Mouse (Mus musculus): Measurements from ENCODE around the gene Arrb1. TPM values are rescaled to one million over a fixed set of nuclear protein-coding genes. Genes with fewer than 3 reads are reported as not detected.
A peak's percentile ranks its signal among the peaks of the same experiment; 100 is the strongest.

The Arrb1 gene
- polyA plus RNA-seq, 1 experiment: 63.2 TPM

GRCm38 (mm10) chr7:99555862-99556261, 20.6 kb downstream of the Arrb1 start:
- DNase-seq (ENCODE audit: low read depth): peak; percentile 60
- TF ChIP-seq CTCF (IDR thresholded peaks at IDR 0.05; ENCODE audit: borderline replicate concordance, extremely low read depth, insufficient read depth, insufficient read length) (peak; percentile 71), POLR2A (IDR thresholded peaks at IDR 0.05; ENCODE audit: borderline replicate concordance, extremely low read depth, insufficient read depth, insufficient read length, poor library complexity, severe bottlenecking) (no peak)

- DNase-seq (ENCODE audit: low read depth): peak; percentile 76
- TF ChIP-seq CTCF (IDR thresholded peaks at IDR 0.05; ENCODE audit: borderline replicate concordance, extremely low read depth, insufficient read depth, insufficient read length) (no peak), POLR2A (IDR thresholded peaks at IDR 0.05; ENCODE audit: borderline replicate concordance, extremely low read depth, insufficient read depth, insufficient read length, poor library complexity, severe bottlenecking) (no peak)
These were observed 23.8 kb downstream of the Arrb1 start for GRCm38 (mm10) chr7:99559091-99559490.

DNA sequence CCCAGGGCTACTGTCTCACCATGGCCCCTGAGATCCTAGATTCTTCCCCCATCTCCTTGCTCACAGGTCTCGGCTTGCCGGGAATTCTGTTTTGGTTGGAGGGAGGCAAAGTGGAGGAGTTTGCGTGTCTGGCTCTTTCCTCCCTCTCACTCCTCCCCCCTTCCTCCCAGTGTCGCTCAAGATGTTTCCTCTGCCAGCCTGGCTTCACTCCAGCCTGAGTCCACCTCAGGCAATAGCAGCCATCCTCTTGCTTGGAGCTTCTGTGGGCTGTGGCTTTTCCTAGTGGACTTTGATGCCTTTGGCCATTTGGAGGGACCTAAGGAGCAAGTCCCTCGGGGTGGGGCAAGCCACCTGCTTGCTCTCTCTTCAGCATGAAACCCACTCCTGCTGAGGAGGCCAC, 27.2 kb downstream of the Arrb1 start:
- DNase-seq (ENCODE audit: low read depth): peak; percentile 69
- TF ChIP-seq POLR2A (IDR thresholded peaks at IDR 0.05; ENCODE audit: borderline replicate concordance, extremely low read depth, insufficient read depth, insufficient read length, poor library complexity, severe bottlenecking) (no peak), CTCF (IDR thresholded peaks at IDR 0.05; ENCODE audit: borderline replicate concordance, extremely low read depth, insufficient read depth, insufficient read length) (no peak)

DNA sequence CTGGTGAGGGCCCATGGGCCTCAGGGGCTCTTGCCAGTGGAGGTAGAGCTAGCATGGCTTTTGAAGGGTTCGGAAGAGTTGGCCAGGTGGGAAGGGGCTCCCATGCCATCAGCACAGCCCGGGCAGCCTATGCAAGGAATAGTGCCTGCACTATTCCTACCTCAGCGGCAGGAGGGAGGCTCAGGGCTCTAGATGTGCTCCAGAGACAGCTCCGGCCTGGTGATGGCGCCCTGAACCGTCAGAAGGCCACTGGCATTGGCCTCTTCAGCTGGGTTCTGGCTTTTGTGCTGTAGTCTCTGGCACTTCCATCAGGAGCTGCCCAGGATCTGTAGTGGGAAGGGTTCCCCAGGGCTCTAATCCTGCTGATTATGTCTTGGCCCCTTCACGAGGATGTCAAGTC, 28.0 kb downstream of the Arrb1 start:
- TF ChIP-seq CTCF (IDR thresholded peaks at IDR 0.05; ENCODE audit: borderline replicate concordance, extremely low read depth, insufficient read depth, insufficient read length) (no peak), POLR2A (IDR thresholded peaks at IDR 0.05; ENCODE audit: borderline replicate concordance, extremely low read depth, insufficient read depth, insufficient read length, poor library complexity, severe bottlenecking) (no peak)
- DNase-seq (ENCODE audit: low read depth): no peak

DNA sequence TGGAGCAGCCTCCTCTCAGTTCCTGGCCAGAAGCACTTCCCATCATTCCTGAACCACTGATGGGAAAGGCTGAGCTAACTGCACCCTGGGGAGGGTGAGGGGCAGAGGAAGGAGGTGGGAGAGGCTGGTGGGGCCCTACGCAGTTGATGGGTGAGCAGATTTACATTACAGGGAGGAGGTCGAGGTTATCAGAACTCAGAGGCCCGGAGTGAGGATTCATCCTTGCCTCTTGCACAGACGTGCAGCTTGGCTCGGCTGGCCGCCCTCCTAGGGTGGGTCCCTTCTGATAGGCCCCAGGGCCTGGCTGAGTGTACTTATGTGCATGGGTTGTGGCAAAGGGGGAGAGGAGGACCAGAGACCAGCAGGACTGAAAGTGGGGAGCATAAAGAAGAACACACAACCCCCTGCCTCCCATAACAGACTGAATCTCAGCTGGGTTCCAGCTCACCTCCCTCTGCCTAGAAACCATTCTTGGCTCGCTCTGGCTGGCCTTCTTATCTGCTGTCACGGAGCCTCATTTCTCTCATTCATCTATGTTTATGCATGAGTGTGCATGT, 30.1 kb downstream of the Arrb1 start:
- TF ChIP-seq CTCF (IDR thresholded peaks at IDR 0.05; ENCODE audit: borderline replicate concordance, extremely low read depth, insufficient read depth, insufficient read length): no peak
- no peak for TF ChIP-seq POLR2A (IDR thresholded peaks at IDR 0.05; ENCODE audit: borderline replicate concordance, extremely low read depth, insufficient read depth, insufficient read length, poor library complexity, severe bottlenecking)
- DNase-seq (ENCODE audit: low read depth): peak; percentile 63

DNA sequence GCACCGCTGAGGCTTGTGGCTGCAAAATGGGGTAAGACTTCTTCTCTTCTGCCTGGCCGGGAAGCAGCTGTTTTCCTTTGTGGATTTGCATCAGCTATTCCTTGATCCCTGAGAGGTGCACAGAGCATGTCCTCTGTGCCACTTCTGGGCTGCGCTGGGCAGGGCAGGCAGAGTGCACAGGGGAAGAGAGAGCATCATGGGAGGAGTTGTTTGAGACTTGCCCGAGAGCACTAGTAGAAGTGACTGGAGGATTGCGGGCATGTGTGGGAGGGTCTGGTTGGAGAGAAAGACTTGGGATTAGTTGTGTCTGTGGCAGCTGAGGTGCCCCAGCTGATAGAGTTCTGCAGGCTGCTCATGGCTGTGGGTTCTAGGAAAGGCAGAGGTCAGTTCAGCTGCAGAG, 35.4 kb downstream of the Arrb1 start:
- no peak for DNase-seq (ENCODE audit: low read depth)
- TF ChIP-seq POLR2A (IDR thresholded peaks at IDR 0.05; ENCODE audit: borderline replicate concordance, extremely low read depth, insufficient read depth, insufficient read length, poor library complexity, severe bottlenecking): no peak
- no peak for TF ChIP-seq CTCF (IDR thresholded peaks at IDR 0.05; ENCODE audit: borderline replicate concordance, extremely low read depth, insufficient read depth, insufficient read length)

- TF ChIP-seq POLR2A (IDR thresholded peaks at IDR 0.05; ENCODE audit: borderline replicate concordance, extremely low read depth, insufficient read depth, insufficient read length, poor library complexity, severe bottlenecking) (no peak), CTCF (IDR thresholded peaks at IDR 0.05; ENCODE audit: borderline replicate concordance, extremely low read depth, insufficient read depth, insufficient read length) (no peak)
- no peak for DNase-seq (ENCODE audit: low read depth)
These were observed 37.7 kb downstream of the Arrb1 start for GRCm38 (mm10) chr7:99572931-99573330.

DNA sequence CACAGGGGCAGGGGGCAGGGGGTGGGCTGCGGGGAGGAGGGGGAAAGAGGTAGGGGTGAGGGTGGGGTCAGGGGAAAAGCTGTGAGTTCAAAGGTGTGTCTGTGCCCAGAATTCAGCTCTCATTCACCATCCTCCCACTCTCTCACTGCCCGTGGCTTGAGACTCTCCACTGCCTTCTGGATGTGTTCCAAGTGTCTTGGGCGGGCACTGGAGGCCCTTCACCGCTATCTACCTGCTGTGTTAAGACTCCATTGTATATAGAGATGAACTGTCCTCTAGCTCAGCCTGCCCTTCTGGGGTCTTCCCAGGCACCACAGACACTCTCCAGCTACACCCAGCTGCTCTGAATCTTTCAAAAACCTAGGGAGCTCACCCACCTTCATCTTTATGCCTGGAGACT, 38.1 kb downstream of the Arrb1 start:
- TF ChIP-seq CTCF (IDR thresholded peaks at IDR 0.05; ENCODE audit: borderline replicate concordance, extremely low read depth, insufficient read depth, insufficient read length) (no peak), POLR2A (IDR thresholded peaks at IDR 0.05; ENCODE audit: borderline replicate concordance, extremely low read depth, insufficient read depth, insufficient read length, poor library complexity, severe bottlenecking) (no peak)

GRCm38 (mm10) chr7:99578246-99578645, 43.0 kb downstream of the Arrb1 start:
- TF ChIP-seq POLR2A (IDR thresholded peaks at IDR 0.05; ENCODE audit: borderline replicate concordance, extremely low read depth, insufficient read depth, insufficient read length, poor library complexity, severe bottlenecking) (no peak), CTCF (IDR thresholded peaks at IDR 0.05; ENCODE audit: borderline replicate concordance, extremely low read depth, insufficient read depth, insufficient read length) (no peak)
- DNase-seq (ENCODE audit: low read depth): no peak

More for the DNA sequence above, 38.1 kb downstream of the Arrb1 start:
- no peak for DNase-seq (ENCODE audit: low read depth)

DNA sequence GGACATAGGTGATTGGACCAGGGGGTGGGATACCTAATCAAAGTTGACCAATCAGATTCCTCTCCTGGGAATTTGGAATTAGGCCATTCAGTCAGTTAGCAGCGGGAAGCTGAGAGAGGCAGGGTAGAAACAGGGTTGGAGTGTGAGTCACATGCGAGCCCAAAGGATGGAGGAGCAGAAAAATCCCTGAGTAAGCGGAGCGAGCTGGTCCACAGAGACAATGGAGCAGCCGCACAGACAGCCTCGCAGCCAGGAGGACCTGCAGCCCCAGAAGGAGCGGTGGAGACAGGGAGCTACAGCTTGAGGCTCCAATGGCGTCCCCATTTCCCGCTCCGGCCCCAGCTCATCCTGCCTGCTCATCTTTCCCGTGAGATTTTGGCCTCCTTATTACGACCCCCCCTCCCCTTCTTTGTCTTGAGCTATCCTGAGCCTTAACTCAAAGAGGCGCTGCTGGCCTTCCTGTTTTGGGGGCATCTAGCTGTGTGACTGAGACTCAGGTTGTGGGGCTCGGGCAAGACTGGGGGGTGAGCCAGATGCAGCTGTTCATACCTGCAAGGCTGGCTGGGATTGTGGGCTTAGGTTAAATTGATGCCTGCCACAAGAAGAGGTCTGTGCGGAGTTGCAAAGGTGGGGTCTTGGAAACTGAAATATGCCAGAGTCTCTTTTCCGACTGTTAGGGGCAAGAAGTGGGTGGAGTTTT, 44.4 kb downstream of the Arrb1 start:
- TF ChIP-seq POLR2A (IDR thresholded peaks at IDR 0.05; ENCODE audit: borderline replicate concordance, extremely low read depth, insufficient read depth, insufficient read length, poor library complexity, severe bottlenecking) (no peak), CTCF (IDR thresholded peaks at IDR 0.05; ENCODE audit: borderline replicate concordance, extremely low read depth, insufficient read depth, insufficient read length) (no peak)
- peak; percentile 70 for DNase-seq (ENCODE audit: low read depth)

DNA sequence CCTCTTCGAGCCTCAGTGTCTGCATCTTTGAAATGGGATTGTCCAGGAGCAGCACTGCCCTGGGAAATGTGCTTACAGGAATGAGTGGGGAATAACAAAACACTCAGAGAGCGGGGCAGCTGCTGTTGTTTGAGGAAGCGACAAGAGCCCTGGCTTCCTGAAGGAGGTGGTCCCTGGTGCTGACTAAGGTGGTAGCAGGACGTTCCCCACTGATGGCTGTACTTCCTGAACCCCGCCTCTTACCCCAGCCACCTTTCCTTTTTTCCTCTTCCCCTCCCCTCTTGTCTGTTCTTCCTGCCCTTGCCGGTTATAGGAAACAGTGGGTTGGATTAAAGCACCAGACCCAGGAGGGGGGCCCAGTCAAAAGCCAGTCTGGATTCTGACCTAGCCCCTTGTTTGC, 45.0 kb downstream of the Arrb1 start:
- no peak for TF ChIP-seq CTCF (IDR thresholded peaks at IDR 0.05; ENCODE audit: borderline replicate concordance, extremely low read depth, insufficient read depth, insufficient read length)
- TF ChIP-seq POLR2A (IDR thresholded peaks at IDR 0.05; ENCODE audit: borderline replicate concordance, extremely low read depth, insufficient read depth, insufficient read length, poor library complexity, severe bottlenecking): no peak
- DNase-seq (ENCODE audit: low read depth): no peak

DNA sequence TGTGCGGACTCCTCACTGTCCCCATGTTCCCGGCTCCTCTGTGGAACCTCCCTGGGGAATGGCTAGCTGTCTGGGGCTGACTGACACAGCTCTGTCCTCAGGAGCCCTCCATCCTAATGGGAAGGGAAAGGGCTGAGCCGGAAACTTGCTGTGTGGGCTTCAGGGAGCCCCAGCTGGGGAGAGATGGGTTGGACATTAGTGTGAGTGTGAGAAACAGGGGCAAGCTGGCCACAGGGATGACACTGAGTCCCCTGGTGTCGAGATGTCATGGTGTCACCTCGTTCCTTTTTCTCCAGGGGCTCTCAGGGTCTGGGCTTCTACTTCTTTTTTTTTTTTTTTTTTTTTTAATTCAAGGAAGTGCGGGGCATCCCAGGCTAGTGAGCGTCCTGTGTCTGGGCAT, 47.0 kb downstream of the Arrb1 start:
- TF ChIP-seq POLR2A (IDR thresholded peaks at IDR 0.05; ENCODE audit: borderline replicate concordance, extremely low read depth, insufficient read depth, insufficient read length, poor library complexity, severe bottlenecking) (no peak), CTCF (IDR thresholded peaks at IDR 0.05; ENCODE audit: borderline replicate concordance, extremely low read depth, insufficient read depth, insufficient read length) (no peak)
- no peak for DNase-seq (ENCODE audit: low read depth)
